Mouse (Mus musculus) kidney, postnatal 10 days (tissue): ENCODE data around the gene 9130008F23Rik.

ENCODE experiments used
- DNase-seq: peaks from one replicate; pipeline ENCODE4 v3.0.0; 2021; ENCODE audit warnings: mixed read lengths

9130008F23Rik gene

DNA sequence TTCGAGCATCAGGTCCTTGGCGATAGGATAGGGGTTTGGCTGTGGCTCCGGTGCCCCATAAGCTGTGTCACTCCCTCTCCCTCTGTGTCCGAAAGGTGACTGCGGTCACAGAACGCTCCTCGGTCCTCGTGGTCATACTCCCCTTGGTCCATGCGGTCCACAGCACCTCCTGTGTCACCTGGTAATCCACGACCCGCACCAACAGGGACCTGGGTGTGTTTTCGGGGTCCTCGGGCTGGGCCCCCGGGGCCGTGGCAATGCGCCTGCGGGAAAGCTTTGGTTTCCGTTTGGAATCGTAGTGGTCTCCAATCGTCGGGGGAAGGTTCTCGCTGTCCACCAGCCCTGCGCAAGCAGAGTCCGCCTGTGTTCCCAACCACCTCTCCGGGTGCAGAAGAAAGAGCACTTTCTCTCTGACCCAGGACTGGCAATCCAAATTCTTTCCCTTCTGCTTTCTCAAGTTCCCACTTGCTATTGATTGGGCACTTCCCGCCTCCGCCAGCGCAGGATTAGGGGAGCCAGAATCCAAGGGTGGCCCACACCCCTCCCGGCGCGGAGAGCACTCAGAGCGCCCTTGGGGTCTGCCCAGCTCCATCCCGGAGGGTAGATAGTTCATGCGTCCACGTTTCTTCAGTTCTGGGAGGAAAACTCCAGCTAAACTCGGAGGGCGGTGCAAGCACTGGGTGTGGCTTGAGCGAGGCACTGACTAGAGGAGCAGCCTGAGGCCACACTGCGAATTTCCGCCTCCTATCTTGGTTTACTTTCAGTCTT is at the start of gene 9130008F23Rik:
Gene 9130008F23Rik (minus strand): TSS at position 636 of the 768 bp plus-strand sequence.
- DNase-seq, result peak; percentile 64

DNA sequence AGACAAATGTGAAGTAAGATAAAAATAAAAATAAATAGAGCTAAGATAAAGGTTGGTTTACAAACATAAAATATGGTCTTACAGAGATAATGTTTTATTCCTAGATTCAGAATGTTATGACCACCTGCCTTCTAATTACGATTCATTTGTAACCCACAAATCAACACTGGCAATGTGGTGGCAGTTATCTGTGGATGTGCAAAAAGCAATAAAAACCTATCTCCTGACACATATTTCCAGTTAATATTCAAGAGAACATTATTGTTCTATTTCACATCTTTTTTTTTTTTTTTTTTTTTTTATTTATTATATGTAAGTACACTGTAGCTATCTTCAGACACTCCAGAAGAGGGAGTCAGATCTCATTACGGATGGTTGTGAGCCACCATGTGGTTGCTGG is 35.1 kb upstream of the 9130008F23Rik start:
- DNase-seq, result no peak

DNA sequence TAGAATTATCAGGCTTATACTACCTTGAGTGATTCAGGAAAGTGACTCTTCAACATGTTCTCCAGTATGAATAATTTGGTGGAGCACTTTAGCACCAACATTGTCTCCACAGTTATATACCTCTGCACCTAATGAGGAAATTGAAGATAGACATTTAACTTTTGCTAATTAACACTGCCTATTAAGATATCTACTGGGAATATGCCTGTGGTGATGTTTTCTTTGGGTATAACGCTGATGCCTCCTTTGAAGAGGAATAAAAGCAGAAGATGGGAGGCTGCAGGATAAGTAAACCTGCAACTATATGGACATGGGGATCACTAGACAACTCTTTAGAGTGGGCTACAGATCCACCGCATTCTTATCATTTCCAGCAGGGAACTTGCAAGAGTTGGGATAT is 33.9 kb upstream of the 9130008F23Rik start, which contains the start of gene Glyatl3:
Gene Glyatl3 (minus strand): TSS at position 101 of the 400 bp plus-strand sequence.
- DNase-seq, result no peak

DNA sequence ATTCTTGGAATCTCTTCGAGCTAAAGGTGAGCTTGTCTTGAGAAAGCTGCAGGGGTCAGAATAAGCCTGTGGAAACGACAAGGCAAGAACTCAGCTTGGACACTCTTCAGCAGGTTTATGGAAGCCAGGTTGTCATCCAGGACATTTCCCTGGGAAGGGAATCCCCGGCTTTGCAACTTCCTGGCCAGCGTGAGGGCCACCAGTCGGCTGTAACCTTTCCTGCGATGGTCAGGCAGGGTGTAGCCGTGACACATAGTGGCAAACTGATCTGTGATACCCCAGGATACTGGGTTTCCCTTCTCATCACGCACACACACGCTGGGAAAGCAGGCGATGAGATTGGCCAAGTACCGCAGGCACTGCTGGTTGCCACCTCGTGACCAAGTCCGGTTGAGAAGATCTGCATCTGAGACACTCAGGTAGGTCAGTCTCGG is 24.4 kb upstream of the 9130008F23Rik start:
- DNase-seq, result peak; percentile 6

DNA sequence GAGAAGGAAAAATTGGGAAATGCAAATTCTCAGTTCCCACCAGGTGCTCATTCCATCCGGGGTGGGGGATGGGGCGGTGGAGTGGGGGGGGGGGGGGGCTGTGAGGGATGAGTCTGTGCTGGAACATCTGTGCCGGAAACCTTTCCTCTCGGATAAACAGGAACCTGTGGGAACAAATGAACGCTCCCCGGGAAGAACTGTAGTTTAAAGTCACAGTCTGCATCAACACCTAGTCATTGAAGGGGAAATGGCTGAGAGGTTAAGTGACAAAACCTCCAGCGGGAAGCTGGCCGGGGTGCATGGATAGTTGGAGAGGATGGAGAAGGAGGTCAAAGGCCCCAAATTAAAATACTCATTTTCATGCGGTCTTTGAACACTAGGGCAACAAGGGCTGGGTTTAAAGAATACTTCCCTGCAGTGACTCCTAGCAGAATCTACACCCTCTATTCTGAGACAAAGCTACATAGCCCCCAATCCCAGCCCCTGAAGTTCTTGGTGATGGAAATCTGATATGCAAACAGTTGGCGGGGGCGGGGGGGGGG is 23.8 kb upstream of the 9130008F23Rik start:
- DNase-seq, result peak; percentile 4

DNA sequence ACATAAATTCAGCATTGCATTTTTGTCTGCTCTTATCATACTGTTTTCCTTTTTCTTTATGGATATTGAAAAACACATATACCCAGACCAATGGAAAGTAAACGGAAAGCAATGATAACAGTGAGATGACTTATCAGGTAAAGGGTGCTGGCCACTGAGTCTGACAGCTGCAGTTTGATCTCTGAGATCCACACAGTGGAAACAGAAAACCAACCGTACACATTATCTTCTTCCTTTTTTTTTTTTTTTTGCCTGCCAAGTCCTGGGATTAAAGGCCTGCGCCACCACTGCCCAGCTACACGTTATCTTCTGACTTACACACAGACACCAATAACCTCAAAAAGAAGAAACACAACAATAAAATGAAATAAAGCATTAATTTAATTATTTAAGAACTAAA is 23.0 kb upstream of the 9130008F23Rik start:
- DNase-seq, result no peak

DNA sequence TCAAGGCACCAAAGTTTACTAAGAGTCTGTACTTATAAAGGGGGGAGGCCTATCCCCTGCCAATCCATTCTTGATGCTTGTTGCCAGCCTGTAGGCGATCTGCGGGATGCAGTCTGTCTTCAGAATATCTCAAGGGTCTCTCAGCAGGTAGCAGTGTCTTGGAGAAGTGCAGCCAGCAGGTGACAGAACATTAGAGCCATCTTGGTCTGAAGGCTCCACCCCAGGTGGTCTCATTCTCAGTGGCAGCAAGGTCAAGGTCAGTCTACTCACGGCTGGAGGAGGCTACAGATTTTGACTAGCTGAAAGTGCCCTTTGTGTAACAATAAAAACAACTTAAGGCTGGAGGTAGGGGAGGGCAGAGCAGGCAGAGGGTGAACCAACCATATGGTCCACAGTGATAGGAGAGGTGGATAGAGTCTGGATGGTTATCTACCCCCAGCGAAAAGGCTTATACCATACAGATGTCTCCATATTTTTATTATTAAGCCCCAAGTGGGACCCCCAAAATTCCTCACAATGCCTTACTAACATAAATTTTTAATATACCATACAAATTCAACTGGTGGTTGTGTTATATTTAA is 19.5 kb upstream of the 9130008F23Rik start:
- DNase-seq, result no peak

DNA sequence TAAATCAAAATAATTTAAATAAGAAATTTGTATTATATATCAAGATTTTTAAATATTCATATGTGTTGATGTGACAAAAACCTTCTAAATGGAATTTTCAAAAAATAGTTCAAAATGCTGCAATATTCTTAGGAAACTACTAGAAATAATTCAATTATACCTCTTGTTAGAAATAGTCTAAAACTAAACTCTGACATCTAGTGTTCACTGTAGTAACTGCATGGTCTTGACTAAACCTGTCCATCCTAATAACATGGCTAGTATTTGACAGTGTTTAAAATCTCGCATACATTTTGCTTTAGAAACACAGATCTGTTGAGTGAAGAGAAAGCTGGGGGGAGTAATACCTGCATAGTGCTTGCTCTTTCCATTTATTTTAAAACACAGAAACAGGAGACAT is 16.5 kb upstream of the 9130008F23Rik start:
- DNase-seq, result no peak

DNA sequence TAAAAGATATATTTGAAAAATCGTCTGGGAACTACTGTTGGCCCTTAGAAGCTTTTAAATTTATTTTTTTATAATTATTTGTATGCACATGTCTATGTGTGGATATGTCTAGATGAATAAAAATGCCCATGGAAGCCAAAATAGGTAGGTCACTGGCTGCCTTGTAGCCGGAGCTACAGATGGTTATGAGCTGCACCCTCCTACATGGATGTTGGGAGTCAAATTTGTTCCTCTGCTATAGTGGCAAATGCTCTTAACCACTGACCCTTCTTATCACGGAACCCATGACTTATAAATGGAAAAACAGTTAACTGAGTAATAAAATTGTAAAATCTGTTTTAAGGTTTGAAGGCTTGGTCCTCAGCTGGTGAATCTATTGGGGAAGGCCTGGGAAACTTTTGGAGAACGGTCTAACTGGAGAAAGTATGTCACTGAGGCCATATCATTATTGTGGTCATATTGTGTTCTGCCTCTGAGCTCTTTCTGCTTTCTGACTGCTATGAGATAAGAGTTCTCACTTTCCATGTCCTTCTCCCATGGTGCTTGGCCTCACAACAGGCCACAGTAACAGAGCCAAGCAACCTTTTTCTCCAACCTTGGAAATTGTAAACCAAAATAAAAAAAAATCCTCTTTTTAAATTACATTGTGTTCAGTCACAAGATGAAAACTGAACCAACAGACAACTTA is 7.6 kb upstream of the 9130008F23Rik start:
- DNase-seq, result no peak

DNA sequence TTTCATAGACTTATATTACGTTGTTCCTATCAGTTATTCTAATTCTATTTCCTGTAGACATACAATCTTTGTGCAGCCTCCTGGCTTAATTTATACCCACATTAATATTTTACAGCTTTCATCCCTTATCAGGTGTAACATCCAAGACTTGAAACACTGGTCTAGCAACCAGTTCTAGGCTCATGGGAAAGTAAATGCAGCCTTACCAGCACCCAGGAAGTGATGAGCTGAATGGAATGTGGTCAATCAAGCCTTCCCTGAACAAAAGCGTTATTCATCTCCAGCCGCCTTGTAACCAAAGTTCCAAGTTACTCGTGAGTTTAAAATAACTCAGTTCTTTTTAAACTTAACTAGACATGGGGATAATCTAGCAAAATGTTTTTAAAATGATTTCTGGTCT is 4.8 kb upstream of the 9130008F23Rik start:
- no peak for DNase-seq

DNA sequence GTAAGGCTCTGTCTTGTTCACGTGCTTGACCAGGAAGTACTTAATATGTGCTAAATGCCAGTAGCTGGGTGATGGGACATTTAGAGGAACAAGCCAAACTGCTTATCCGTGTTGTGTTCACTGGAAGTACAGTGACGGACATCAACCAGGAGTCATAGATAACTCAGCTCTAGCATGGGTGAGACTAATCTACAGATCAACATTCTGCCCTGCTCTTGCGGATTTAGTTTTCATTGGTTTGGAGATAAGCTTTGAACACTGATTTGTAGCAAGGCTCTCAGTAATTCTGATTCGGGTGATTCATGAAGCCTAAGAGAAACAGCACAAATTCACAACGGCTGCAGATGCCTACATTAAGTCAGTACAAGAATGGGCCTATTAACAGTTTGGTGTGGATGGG is 1.8 kb upstream of the 9130008F23Rik start:
- DNase-seq, result no peak

DNA sequence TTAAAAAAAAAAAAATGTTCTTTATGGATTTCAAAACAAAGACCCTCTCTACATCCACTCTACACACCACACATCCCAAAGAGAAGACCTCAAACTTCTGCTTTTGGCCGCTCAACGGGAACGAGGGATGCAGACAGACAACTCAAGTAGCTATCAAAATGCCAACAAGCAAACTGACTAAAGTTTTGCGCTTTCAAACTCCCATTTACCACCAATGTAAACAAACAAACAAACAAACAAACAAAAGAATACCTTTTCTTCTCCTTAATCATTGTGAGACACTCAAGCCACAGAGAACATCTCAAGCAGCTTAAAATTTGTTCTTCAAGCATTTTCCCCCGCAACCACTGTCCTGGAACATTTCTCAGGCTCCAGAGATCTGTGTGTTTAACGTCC is 833 bp downstream of the 9130008F23Rik start:
- DNase-seq, result no peak

DNA sequence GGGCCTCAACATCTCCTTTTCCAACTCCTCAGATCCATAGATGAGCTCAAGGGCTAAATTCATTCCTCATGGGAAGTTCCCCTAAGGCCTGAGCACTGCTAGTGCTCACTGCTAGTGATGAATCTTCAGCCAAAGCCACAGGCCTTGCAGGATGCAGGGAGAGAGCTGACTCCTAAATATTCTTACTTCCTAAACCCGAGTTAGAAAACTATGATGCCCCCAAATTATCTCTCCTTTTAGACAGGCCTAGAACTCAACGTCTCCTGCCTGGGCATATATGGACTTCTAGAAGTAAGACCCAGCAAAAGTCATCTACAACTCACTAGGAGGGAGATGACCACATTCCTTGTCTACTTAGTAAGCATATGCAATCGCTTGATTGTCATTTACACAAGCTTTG is 2.6 kb downstream of the 9130008F23Rik start:
- no peak for DNase-seq

DNA sequence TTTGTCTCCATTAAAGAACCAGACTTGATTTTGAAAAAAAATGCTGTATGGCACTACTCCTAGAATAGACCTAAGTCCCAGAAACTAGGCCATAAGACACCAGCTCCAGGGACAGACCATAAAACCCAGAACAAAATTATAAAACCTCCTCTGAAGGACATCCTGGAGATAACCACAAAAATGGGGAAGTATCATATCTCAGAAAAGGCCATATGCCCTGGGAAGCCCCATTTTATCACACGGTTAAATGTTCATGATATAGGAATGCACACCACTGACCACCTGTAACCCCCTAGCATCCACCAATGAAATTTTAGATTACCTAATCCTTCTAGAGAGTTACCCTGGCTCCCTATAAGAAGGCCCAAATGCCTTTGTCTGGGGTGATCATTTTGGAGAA is 4.8 kb downstream of the 9130008F23Rik start:
- no peak for DNase-seq

DNA sequence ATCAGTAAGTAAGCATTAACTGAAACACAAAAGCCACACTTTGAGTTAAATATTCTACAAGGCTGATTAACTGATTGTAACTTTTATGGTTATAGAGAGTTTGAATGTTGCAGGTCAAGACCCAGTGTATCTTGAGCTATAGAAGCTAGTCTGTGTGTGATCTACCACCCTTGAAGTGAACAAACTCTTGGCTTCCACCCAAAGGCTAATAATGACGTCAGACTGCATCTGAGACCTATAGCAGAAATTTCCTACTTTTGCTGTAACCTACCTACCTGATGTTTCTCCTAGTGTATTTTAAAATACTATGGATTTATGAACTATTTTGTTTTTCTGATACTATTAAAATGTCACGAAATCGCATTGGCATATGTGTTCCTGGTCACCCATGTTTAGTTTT is 5.7 kb downstream of the 9130008F23Rik start:
- no peak for DNase-seq

DNA sequence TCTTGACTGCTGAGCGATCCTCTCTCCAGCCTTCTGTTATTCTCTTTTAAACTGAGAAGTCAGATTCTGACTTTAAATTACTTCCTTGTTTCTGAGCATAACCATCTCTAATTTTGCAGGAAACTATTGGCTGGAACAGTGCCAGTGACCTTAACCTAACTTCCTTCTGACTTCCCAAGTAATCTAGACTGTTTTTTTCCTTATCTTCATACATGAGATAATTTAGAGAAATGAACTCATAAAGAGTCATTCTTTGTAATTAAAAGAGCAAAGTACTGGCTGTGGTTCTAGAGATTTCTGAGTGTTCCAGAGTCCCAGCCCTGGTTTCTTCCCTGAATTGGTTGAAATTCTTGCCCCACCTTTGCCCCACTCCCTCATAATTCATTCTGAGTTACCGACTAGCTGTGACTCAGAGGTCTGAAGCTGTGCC is 6.8 kb downstream of the 9130008F23Rik start:
- DNase-seq, result peak; percentile 47

DNA sequence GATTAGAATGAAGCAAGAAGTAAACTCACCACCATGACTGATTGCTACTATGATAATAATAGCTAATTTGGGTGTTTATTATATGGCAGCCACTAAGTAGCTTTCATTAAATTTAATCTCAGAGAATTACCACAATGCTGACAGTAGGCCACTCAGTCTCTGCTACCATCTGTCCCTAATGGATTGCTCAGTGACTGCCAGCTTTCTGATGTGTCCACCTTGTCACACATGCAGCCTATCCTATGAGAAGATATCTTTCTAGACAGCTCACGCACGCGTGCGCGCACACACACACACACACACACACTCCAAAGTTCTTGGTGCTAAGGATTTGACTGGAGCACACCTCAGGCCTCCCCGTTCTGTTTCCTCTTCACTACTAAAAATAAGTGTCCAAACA is 7.7 kb downstream of the 9130008F23Rik start:
- no peak for DNase-seq

DNA sequence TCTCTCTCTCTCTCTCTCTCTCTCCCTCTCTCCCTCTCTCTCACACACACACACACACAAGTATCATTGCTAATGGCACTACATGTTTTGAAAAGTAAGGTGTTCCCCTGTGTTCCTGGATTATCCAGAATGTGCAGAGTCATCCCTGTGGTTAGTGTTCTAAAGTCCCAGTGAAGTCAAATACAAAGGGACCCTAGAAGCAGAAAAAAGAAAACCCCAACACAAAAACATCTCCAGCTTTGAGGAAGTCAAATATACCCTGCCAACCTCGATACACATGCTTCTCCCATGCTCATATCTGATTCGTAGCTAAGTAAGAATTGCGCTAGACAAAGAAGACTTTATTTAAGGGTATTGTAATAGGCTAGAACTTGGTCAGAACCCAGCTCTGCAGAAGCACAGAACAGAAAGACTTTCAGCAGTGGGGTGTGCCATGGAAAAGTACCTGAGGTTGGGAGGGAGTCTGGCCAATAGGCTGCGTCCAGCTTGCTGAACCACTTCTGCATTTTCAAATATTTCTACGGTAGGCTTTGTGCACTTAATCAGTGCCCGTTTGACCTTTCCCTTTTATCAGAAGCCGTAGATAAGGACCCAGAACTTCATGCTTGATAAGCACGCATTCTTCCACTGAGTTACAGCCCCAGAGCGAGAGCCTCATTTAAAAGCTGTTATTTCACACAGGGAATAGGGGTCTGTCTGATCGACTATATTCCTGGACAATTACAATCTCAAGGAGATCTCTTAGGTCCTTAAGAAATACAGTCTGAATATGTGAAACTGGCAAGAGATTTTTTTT is 11.2 kb downstream of the 9130008F23Rik start:
- DNase-seq, result no peak

DNA sequence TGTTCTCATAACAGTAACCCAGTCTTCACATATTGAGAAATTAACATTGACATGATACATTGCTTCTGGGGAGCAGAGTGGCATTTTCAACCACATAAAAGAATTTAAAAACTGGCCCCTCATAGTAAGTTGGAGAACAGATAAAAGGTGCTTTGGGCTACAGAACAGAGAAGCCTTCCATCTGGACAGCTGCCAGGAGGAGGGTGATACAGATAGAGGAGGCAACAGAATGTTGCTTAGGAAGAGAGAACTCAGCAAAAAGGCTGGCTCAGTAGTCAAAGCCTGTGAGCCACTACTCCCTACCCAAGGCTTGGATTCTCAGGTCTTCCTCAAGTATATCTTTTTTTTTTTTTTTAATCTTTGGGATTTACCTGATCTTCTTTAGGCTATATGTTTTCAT is 25.3 kb downstream of the 9130008F23Rik start:
- DNase-seq, result peak; percentile 13

DNA sequence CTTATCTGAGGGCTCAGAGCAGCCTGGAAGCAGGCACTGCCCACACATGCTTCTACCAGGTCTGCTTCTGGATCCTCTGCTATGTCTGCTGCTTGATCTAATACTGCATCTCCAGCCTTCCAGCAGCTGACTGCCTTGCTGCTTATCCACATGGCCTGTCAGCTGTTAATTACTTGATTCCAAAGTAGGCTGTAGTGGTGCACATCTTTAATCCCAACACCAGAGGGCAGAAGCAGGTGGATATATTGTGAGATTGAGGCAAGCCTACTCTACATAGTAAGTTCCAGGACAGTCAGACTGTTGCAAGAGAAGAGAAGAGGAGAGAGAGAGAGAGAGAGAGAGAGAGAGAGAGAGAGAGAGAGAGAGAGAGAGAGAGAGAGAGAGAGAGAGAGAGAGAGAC is 43.1 kb downstream of the 9130008F23Rik start:
- DNase-seq, result peak; percentile 24

DNA sequence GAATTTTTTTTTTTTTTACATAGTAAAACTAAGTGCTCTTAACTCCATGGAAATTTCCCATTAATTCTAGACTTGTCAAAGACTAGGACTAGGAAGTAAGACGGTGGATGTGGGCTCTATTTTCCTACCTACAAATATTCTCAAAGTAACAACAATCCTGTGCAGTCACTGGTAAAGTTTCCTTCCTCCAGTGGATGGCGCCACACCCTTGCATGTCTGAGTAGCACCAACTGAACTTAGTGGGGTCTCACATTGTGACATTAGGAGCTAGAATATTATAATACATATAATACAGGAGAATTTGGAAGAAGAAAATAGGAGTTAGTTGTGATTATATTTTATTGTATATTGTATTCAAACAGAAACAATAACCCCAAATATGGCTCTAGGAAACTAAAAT is 48.5 kb downstream of the 9130008F23Rik start:
- no peak for DNase-seq
